17 mouse cellular contexts compared by ENCODE assay signal in genomic region chr13:51064429-51064828, GRCm38 (mm10).
"Had no signal": no experiment of that assay in that cellular context is flagged by ENCODE, and none has a peak within 500 bp of the region (broad histone marks: within the 10 kb centered on the region; RNA-seq: fewer than 3 reads in every experiment).

No protein-coding gene starts in this region.

- DNase-seq: kidney, adult 2 months; kidney, postnatal 36 days; layer of hippocampus, postnatal 36 days; lung, adult 2 months; lung, postnatal 14 days; lung, postnatal 4 days; midbrain, embryonic 14.5 days; right cerebral cortex, adult 18-20 months; right cerebral cortex, postnatal 14 days; right cerebral cortex, postnatal 4 days; thymus, adult 18-20 months; thymus, postnatal 4 days had no signal

- H3K4me2 ChIP-seq: midbrain, embryonic 11.5 days had no signal

- H3K27ac ChIP-seq: kidney, postnatal 0 days; left cerebral cortex, adult 2 months; liver, embryonic 14.5 days had no signal

- H3K4me3 ChIP-seq: left cerebral cortex, adult 2 months had no signal

- H3K9ac ChIP-seq: liver, embryonic 14.5 days had no signal

- ATAC-seq: intestine, postnatal 0 days had no signal
